Mouse (Mus musculus) lung, embryonic 14.5 days (tissue): ENCODE measurements at regions not wholly inside any gene's neighbourhood (a gene's known extent, or its start where the extent isn't known, plus 50 kb on each side); places are given as distances from the start of the nearest gene placed in this dataset.
A peak's percentile ranks its signal among the peaks of the same experiment; 100 is the strongest.

Experiments used
- ATAC-seq: fragments of 200-750 bp; cut with Nextera tagmentation; 2 replicates; pipeline ENCODE4 v1.8.0; 2017; ENCODE audit warnings: mild to moderate bottlenecking, moderate TSS enrichment, moderate library complexity; ENCODE audit not compliant: insufficient read depth
- DNase-seq: peaks from one replicate; pipeline ENCODE4 v3.0.0-alpha.2; 2015
- H3K27ac ChIP-seq: fragments of 300-500 bp; sonication (generic); 2 replicates; pipeline ENCODE4 v1.5.1; 2014; ENCODE audit warnings: low read depth, mild to moderate bottlenecking, moderate library complexity
- H3K27me3 ChIP-seq: fragments of 300-500 bp; sonication (generic); 2 replicates; pipeline ENCODE4 v1.6.1; 2014; ENCODE audit warnings: low read length, control low read depth; ENCODE audit not compliant: insufficient read depth
- H3K36me3 ChIP-seq: fragments of 300-500 bp; sonication (generic); 2 replicates; pipeline ENCODE4 v1.6.1; 2014; ENCODE audit warnings: control low read depth; ENCODE audit not compliant: insufficient read depth
- H3K4me1 ChIP-seq: fragments of 300-500 bp; sonication (generic); 2 replicates; pipeline ENCODE4 v1.6.1; 2014; ENCODE audit warnings: antibody characterized with exemption, control low read depth; ENCODE audit not compliant: insufficient read depth
- H3K4me2 ChIP-seq: fragments of 300-500 bp; sonication (generic); 2 replicates; pipeline ENCODE4 v1.6.1; 2014; ENCODE audit warnings: mild to moderate bottlenecking
- H3K4me3 ChIP-seq: fragments of 300-500 bp; sonication (generic); 2 replicates; pipeline ENCODE4 v1.5.1; 2014; ENCODE audit warnings: low read depth, low read length
- H3K9ac ChIP-seq: fragments of 300-500 bp; sonication (generic); 2 replicates; pipeline ENCODE4 v1.6.1; 2014
- H3K9me3 ChIP-seq: fragments of 300-500 bp; sonication (generic); 2 replicates; pipeline ENCODE4 v1.6.1; 2016; ENCODE audit warnings: low read depth, low read length, control low read depth
- CTCF ChIP-seq: IDR thresholded peaks from 2 replicates; pipeline ENCODE4 v1.5.1; 2016; ENCODE audit warnings: antibody characterized with exemption, low read depth
- WGBS: fragments of 180-500 bp; shearing (Covaris S2); extraction: QIAGEN DNeasy Blood & Tissue Kit; methylation state at CpG from one replicate; pipeline ENCODE4 v1.1.7; 2014; 5-methylcytosine and 5-hydroxymethylcytosine counted together

GRCm38 (mm10) chr7:70649760-70650377, 283.3 kb upstream of the Nr2f2 start:
- 67% methylated on average over 8 of the region's 8 CpGs for WGBS
- H3K9ac ChIP-seq, result no peak overlapping the region
- H3K4me2 ChIP-seq, result no peak overlapping the region
- H3K9me3 ChIP-seq, result no peaks in the 10 kb centered on the region
- no peak overlapping the region for H3K27ac ChIP-seq
- no peak for TF ChIP-seq CTCF
- no peak for DNase-seq
- no peaks in the 10 kb centered on the region for H3K27me3 ChIP-seq
- H3K4me1 ChIP-seq, result no peaks in the 10 kb centered on the region
- H3K36me3 ChIP-seq, result no peaks in the 10 kb centered on the region
- H3K4me3 ChIP-seq, result no peak overlapping the region
- ATAC-seq, result no peak

DNA sequence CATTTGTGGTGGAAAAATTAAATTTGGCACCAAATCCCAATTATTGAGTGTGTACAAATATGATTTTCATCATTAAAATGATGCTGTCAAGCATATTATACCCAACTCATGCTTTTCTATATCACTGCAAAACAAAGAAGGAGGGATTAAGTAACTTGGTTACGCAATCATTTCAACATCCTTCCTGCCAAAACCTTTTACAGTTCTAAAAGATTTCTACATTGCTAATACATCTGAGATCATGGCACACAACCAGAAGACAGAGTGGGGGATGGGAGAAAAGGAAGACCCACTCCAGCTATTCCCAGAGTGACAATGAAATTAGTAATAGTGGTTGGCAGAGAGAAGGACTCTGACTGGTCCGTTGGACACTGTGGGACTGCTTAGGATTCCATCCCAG, 280.3 kb upstream of the Nr2f2 start:
- H3K27me3 ChIP-seq, result no peaks in the 10 kb centered on the region
- 67% methylated on average over 2 of the region's 2 CpGs for WGBS
- no peaks in the 10 kb centered on the region for H3K4me1 ChIP-seq
- H3K4me3 ChIP-seq, result no peak overlapping the region
- no peak for TF ChIP-seq CTCF
- no peak overlapping the region for H3K4me2 ChIP-seq
- H3K27ac ChIP-seq, result no peak overlapping the region
- H3K36me3 ChIP-seq, result no peaks in the 10 kb centered on the region
- no peak overlapping the region for H3K9ac ChIP-seq
- peak; percentile 70 for DNase-seq
- no peak for ATAC-seq
- no peaks in the 10 kb centered on the region for H3K9me3 ChIP-seq

DNA sequence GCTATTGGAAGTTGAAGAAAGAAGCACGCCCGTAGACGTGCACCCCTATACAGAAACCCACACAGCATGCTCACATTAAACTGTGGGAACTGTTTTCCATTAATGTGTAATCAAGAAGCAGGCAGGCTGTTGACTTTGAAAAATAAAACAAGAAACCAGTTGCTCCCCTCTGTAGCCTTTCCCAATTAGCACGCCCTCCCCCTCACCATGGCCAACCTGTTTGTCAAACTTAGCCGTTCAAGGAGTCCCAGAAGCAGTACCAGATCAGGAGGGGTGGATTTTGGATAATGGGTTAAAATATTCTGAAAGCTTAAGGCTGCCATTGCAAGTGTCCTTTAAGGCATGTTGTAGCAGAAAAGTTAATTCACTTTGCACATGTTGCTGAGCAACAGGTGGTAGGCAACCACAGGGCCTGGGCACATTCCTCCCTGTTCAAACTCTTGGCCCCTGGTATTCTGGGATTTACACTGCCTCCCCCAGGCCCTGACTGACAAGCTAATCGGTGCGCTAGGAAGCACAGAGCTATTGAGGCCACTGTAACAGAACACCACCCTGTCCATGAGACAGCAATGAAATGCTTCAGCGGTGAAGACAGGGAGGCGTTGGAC, 277.3 kb upstream of the Nr2f2 start:
- H3K27ac ChIP-seq, result peak overlapping the region; percentile 9; the same call in 1 of the 2 replicates
- DNase-seq (peak; percentile 53), ATAC-seq (peak; percentile 84)
- H3K36me3 ChIP-seq, result no peaks in the 10 kb centered on the region
- no peak for TF ChIP-seq CTCF
- H3K4me2 ChIP-seq, result no peak overlapping the region
- no peak overlapping the region for H3K4me3 ChIP-seq
- WGBS, result 51% methylated on average over 9 of the region's 9 CpGs
- H3K9me3 ChIP-seq, result no peaks in the 10 kb centered on the region
- H3K9ac ChIP-seq, result no peak overlapping the region
- no peaks in the 10 kb centered on the region for H3K27me3 ChIP-seq
- H3K4me1 ChIP-seq, result no peaks in the 10 kb centered on the region

DNA sequence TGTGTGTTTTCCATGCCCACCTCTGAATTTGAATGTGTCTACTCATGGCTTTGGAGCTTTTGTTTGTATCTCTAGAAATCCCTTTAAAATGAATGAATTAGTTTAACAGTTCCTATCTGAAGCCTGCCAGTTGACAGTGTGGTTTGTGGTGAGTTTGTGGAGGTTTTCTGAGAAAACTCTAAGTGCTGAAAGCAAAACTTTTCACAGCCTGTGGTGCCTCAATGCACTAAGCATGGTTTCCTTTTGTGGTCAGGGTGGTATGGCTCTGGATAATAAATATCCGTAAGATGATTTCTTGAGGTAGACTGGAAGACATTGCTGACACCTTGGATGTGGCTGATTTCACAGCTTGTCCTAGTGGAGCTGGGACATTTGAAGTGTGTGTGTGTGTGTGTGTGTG, 276.5 kb upstream of the Nr2f2 start:
- Histone ChIP-seq H3K9me3 (no peaks in the 10 kb centered on the region), H3K27me3 (no peaks in the 10 kb centered on the region), H3K36me3 (no peaks in the 10 kb centered on the region), H3K4me1 (no peaks in the 10 kb centered on the region), H3K9ac (no peak overlapping the region), H3K27ac (no peak overlapping the region), H3K4me3 (no peak overlapping the region), H3K4me2 (no peak overlapping the region)
- ATAC-seq (no peak), DNase-seq (no peak)
- TF ChIP-seq CTCF, result no peak
- 100% methylated on average over 1 of the region's 1 CpGs for WGBS

- Histone ChIP-seq H3K4me3 (no peak overlapping the region), H3K4me2 (no peak overlapping the region), H3K27ac (no peak overlapping the region), H3K9me3 (no peaks in the 10 kb centered on the region), H3K9ac (no peak overlapping the region), H3K27me3 (no peaks in the 10 kb centered on the region), H3K36me3 (no peaks in the 10 kb centered on the region), H3K4me1 (no peaks in the 10 kb centered on the region)
- WGBS, result 39% methylated on average over 11 of the region's 11 CpGs
- DNase-seq, result no peak
- no peak for ATAC-seq
- no peak for TF ChIP-seq CTCF
Measured at GRCm38 (mm10) chr7:70641217-70641616, 274.7 kb upstream of the Nr2f2 start.

GRCm38 (mm10) chr7:70640574-70640973, 274.0 kb upstream of the Nr2f2 start:
- 80% methylated on average over 11 of the region's 11 CpGs for WGBS
- no peak overlapping the region for H3K4me3 ChIP-seq
- TF ChIP-seq CTCF, result no peak
- no peaks in the 10 kb centered on the region for H3K36me3 ChIP-seq
- H3K4me2 ChIP-seq, result no peak overlapping the region
- DNase-seq, result no peak
- H3K9me3 ChIP-seq, result no peaks in the 10 kb centered on the region
- no peaks in the 10 kb centered on the region for H3K27me3 ChIP-seq
- H3K4me1 ChIP-seq, result no peaks in the 10 kb centered on the region
- no peak overlapping the region for H3K27ac ChIP-seq
- no peak for ATAC-seq
- H3K9ac ChIP-seq, result no peak overlapping the region

DNA sequence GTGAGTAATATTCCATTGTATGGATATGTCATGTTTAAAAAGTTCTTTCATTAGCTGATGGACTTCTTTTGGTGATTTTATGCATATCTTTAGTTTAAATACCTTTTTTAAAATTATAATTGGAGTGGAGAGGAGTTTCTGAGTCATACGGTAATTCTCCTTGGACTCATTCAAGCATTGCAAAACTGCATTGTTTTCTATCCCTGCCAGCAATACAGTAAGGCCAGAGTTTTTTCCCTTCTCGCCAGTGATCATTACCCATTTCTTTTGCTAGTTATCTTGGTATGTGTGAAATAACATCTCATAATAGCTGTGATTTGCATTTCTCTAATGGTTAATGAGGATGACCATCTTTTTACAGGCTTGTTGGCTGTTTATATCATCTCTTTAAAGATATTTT, 271.6 kb upstream of the Nr2f2 start:
- H3K4me3 ChIP-seq, result no peak overlapping the region
- no peaks in the 10 kb centered on the region for H3K9me3 ChIP-seq
- 89% methylated on average over 2 of the region's 2 CpGs for WGBS
- DNase-seq, result no peak
- H3K4me1 ChIP-seq, result peaks cover 6% of the 10 kb centered on the region; the same call in 1 of the 2 replicates
- no peak for TF ChIP-seq CTCF
- no peak overlapping the region for H3K4me2 ChIP-seq
- no peak overlapping the region for H3K9ac ChIP-seq
- H3K27ac ChIP-seq, result no peak overlapping the region
- no peaks in the 10 kb centered on the region for H3K36me3 ChIP-seq
- H3K27me3 ChIP-seq, result no peaks in the 10 kb centered on the region
- ATAC-seq, result no peak
